Mouse (Mus musculus) stomach, postnatal 0 days (tissue): ENCODE data around the gene Cyp27a1. TPM values are rescaled to one million over a fixed set of nuclear protein-coding genes. Genes with fewer than 3 reads are reported as not detected.

Experiments used
- ATAC-seq: fragments of 200-750 bp; cut with Nextera tagmentation; 2 replicates; pipeline ENCODE4 v1.8.0; 2017; ENCODE audit not compliant: low FRiP score, low TSS enrichment
- DNase-seq: peaks from one replicate; pipeline ENCODE4 v3.0.0-alpha.2; 2016; ENCODE audit warnings: low spot score
- H3K27ac ChIP-seq: fragments of 300-500 bp; sonication (generic); replicated peaks from 2 replicates; pipeline ENCODE4 v1.5.1; 2014; ENCODE audit warnings: mild to moderate bottlenecking, control low read depth
- H3K27me3 ChIP-seq: fragments of 300-500 bp; sonication (generic); 2 replicates; pipeline ENCODE4 v1.6.1; 2014; ENCODE audit warnings: low read length; ENCODE audit not compliant: control insufficient read depth, insufficient read depth
- H3K36me3 ChIP-seq: fragments of 300-500 bp; sonication (generic); 2 replicates; pipeline ENCODE4 v1.6.1; 2014; ENCODE audit warnings: low read length, mixed read lengths; ENCODE audit not compliant: control insufficient read depth, insufficient read depth
- H3K4me1 ChIP-seq: fragments of 300-500 bp; sonication (generic); replicated peaks from 2 replicates; pipeline ENCODE4 v1.6.1; 2014; ENCODE audit warnings: antibody characterized with exemption; ENCODE audit not compliant: control insufficient read depth, insufficient read depth
- H3K4me2 ChIP-seq: fragments of 300-500 bp; sonication (generic); replicated peaks from 2 replicates; pipeline ENCODE4 v1.6.1; 2014; ENCODE audit warnings: low read depth, mild to moderate bottlenecking, control low read depth, moderate library complexity
- H3K4me3 ChIP-seq: fragments of 300-500 bp; sonication (generic); 2 replicates; pipeline ENCODE4 v1.5.1; 2014; ENCODE audit warnings: low read depth, low read length, control low read depth
- H3K9ac ChIP-seq: fragments of 300-500 bp; sonication (generic); 2 replicates; pipeline ENCODE4 v1.6.1; 2014; ENCODE audit warnings: mild to moderate bottlenecking, low read length, control low read depth, mixed read lengths
- H3K9me3 ChIP-seq: fragments of 300-500 bp; sonication (generic); 2 replicates; pipeline ENCODE4 v1.6.1; 2016; ENCODE audit warnings: low read length; ENCODE audit not compliant: control insufficient read depth
- CTCF ChIP-seq: IDR thresholded peaks from 2 replicates; pipeline ENCODE4 v1.5.1; 2016; ENCODE audit warnings: antibody characterized with exemption, low read depth, mild to moderate bottlenecking, moderate library complexity
- EP300 ChIP-seq: optimal IDR thresholded peaks from 2 replicates; pipeline ENCODE3; 2016; ENCODE audit warnings: antibody characterized with exemption
- WGBS: fragments of 180-500 bp; shearing (Covaris S2); extraction: QIAGEN DNeasy Blood & Tissue Kit; methylation state at CpG from one replicate; pipeline ENCODE4 v1.1.7; 2014; 5-methylcytosine and 5-hydroxymethylcytosine counted together
- polyA plus RNA-seq: library from polyadenylated mRNA; unstranded; fragments of >200 nt; fragmentation: Nextera tagmentation; extraction: Ambion mirVana; gene quantifications from 2 replicates; pipeline ENCODE4 v1.2.1, GENCODE M21; 2015

The Cyp27a1 gene
- polyA plus RNA-seq, 1 experiment from 2014 or later: 8.8 TPM

- no peak for ATAC-seq
- TF ChIP-seq CTCF (no peak), EP300 (no peak)
- H3K27ac ChIP-seq: no peak overlapping the region
- 85% methylated on average over 7 of the region's 7 CpGs for WGBS
- peaks cover 48% of the 10 kb centered on the region for H3K36me3 ChIP-seq
- no peaks in the 10 kb centered on the region for H3K27me3 ChIP-seq
- no peak overlapping the region for H3K4me3 ChIP-seq
- no peak for DNase-seq
- no peaks in the 10 kb centered on the region for H3K9me3 ChIP-seq
- no peak overlapping the region for H3K4me2 ChIP-seq
- no peaks in the 10 kb centered on the region for H3K4me1 ChIP-seq
- H3K9ac ChIP-seq: no peak overlapping the region
Observed at GRCm38 (mm10) chr1:74687131-74687530, 26.2 kb upstream of the Cyp27a1 start.

GRCm38 (mm10) chr1:74693891-74694583, 19.3 kb upstream of the Cyp27a1 start:
- Histone ChIP-seq H3K27me3 (no peaks in the 10 kb centered on the region), H3K27ac (no peak overlapping the region), H3K36me3 (peaks cover 31% of the 10 kb centered on the region)

GRCm38 (mm10) chr1:74695836-74696235, 17.5 kb upstream of the Cyp27a1 start:
- no peak for DNase-seq
- H3K36me3 ChIP-seq: peaks cover 16% of the 10 kb centered on the region
- ATAC-seq: no peak
- H3K9ac ChIP-seq: no peak overlapping the region
- no peak overlapping the region for H3K4me3 ChIP-seq
- H3K27ac ChIP-seq: no peak overlapping the region
- no peaks in the 10 kb centered on the region for H3K9me3 ChIP-seq
- no peak overlapping the region for H3K4me2 ChIP-seq
- H3K4me1 ChIP-seq: no peaks in the 10 kb centered on the region
- 87% methylated on average over 4 of the region's 4 CpGs for WGBS
- no peak for TF ChIP-seq EP300
- TF ChIP-seq CTCF: no peak
- no peaks in the 10 kb centered on the region for H3K27me3 ChIP-seq

More at GRCm38 (mm10) chr1:74693891-74694583, 19.3 kb upstream of the Cyp27a1 start:
- Histone ChIP-seq H3K4me3 (no peak overlapping the region), H3K4me1 (no peaks in the 10 kb centered on the region), H3K9me3 (no peaks in the 10 kb centered on the region), H3K4me2 (no peak overlapping the region), H3K9ac (no peak overlapping the region)
- ATAC-seq (no peak), DNase-seq (no peak)
- WGBS: 90% methylated on average over 8 of the region's 8 CpGs
- TF ChIP-seq EP300 (no peak), CTCF (no peak)

- no peaks in the 10 kb centered on the region for H3K9me3 ChIP-seq
- H3K36me3 ChIP-seq: peaks cover 16% of the 10 kb centered on the region
- TF ChIP-seq CTCF: no peak
- no peak for TF ChIP-seq EP300
- DNase-seq (no peak), ATAC-seq (no peak)
- no peak overlapping the region for H3K4me2 ChIP-seq
- 90% methylated on average over 6 of the region's 6 CpGs for WGBS
- H3K4me3 ChIP-seq: no peak overlapping the region
- no peaks in the 10 kb centered on the region for H3K27me3 ChIP-seq
- H3K27ac ChIP-seq: no peak overlapping the region
- no peak overlapping the region for H3K9ac ChIP-seq
- H3K4me1 ChIP-seq: no peaks in the 10 kb centered on the region
Observed at GRCm38 (mm10) chr1:74697416-74697815, 16.0 kb upstream of the Cyp27a1 start.

GRCm38 (mm10) chr1:74698353-74698752, 15.0 kb upstream of the Cyp27a1 start:
- ATAC-seq: no peak
- Histone ChIP-seq H3K4me3 (no peak overlapping the region), H3K36me3 (peaks cover 16% of the 10 kb centered on the region), H3K27me3 (no peaks in the 10 kb centered on the region), H3K27ac (no peak overlapping the region), H3K9me3 (no peaks in the 10 kb centered on the region), H3K4me2 (no peak overlapping the region), H3K4me1 (no peaks in the 10 kb centered on the region), H3K9ac (no peak overlapping the region)
- TF ChIP-seq EP300 (no peak), CTCF (no peak)
- DNase-seq: no peak
- WGBS: 100% methylated on average over 1 of the region's 1 CpGs

GRCm38 (mm10) chr1:74698791-74699190, 14.6 kb upstream of the Cyp27a1 start:
- no peak for TF ChIP-seq EP300
- TF ChIP-seq CTCF: no peak
- DNase-seq (no peak), ATAC-seq (peak; percentile 49; the same call in 1 of the 2 replicates)
- Histone ChIP-seq H3K4me1 (no peaks in the 10 kb centered on the region), H3K36me3 (peaks cover 16% of the 10 kb centered on the region), H3K4me3 (no peak overlapping the region), H3K9me3 (no peaks in the 10 kb centered on the region), H3K27ac (no peak overlapping the region), H3K27me3 (no peaks in the 10 kb centered on the region), H3K4me2 (no peak overlapping the region), H3K9ac (no peak overlapping the region)
- 67% methylated on average over 1 of the region's 1 CpGs for WGBS
